Mouse (Mus musculus): Measurements from ENCODE around the gene Igdcc4. TPM values are rescaled to one million over a fixed set of nuclear protein-coding genes. Genes with fewer than 3 reads are reported as not detected.

The Igdcc4 gene
- total and polyA plus RNA-seq, 3 experiments, result 7.3 to 12.4 (median 10.2) TPM

GRCm38 (mm10) chr9:65115891-65116290 is 14.6 kb downstream of the Igdcc4 start:
- Histone ChIP-seq H3K27ac (peak overlapping the region; percentile 64), H3K27me3 (ENCODE audit: control insufficient read depth, insufficient read depth, low read length) (no peaks in the 10 kb centered on the region), H3K36me3 (ENCODE audit: control insufficient read depth, insufficient read depth, low read length) (no peaks in the 10 kb centered on the region), H3K9ac (ENCODE audit: low read depth, low read length) (no peak overlapping the region), H3K4me1 (ENCODE audit: control insufficient read depth, insufficient read depth, low read length) (peaks cover 3% of the 10 kb centered on the region; the same call in 1 of the 2 replicates), H3K4me3 (no peak overlapping the region), H3K79me2 (replicated peaks; ENCODE audit: control insufficient read depth, insufficient read depth, low read length) (no peaks in the 10 kb centered on the region)
- intact Hi-C loops (cut with DNase I), result no loop called here
- DNase-seq, result peak in 1 of 2 experiments; percentile 30
- WGBS, result 44% methylated on average over 2 of the region's 2 CpGs
- no peak for TF ChIP-seq CTCF (IDR thresholded peaks at IDR 0.05)
- TF ChIP-seq POLR2A (IDR thresholded peaks at IDR 0.05; ENCODE audit: insufficient read depth, low read depth, low read length), result no peak
- TF ChIP-seq EP300 (IDR thresholded peaks at IDR 0.05; ENCODE audit: insufficient read depth, low read depth, low read length), result no peak

DNA sequence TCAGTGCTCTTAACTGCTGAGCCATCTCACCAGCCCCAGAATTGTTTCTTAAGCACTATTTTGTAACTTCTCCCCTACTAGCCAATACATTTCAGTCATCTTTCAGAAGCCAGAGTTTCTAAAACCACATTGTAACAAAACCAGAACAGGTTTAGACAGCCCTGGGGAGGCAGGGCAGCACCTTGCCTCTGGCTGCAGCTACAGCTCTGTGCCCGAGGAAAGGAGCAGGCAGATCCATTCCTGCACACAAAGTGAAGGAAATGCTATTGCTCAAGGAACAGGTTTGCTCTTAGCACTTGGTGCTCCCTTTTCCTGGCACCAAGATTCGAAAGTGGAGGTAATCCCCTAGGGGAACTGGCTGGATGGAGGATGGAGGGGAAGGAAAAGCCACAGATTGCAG is 16.2 kb downstream of the Igdcc4 start:
- intact Hi-C loops (cut with DNase I), result no loop called here
- Histone ChIP-seq H3K4me3 (no peak overlapping the region), H3K27ac (no peak overlapping the region), H3K9ac (ENCODE audit: low read depth, low read length) (no peak overlapping the region), H3K36me3 (ENCODE audit: control insufficient read depth, insufficient read depth, low read length) (no peaks in the 10 kb centered on the region), H3K4me1 (ENCODE audit: control insufficient read depth, insufficient read depth, low read length) (peaks cover 3% of the 10 kb centered on the region; the same call in 1 of the 2 replicates), H3K79me2 (replicated peaks; ENCODE audit: control insufficient read depth, insufficient read depth, low read length) (no peaks in the 10 kb centered on the region), H3K27me3 (ENCODE audit: control insufficient read depth, insufficient read depth, low read length) (no peaks in the 10 kb centered on the region)
- DNase-seq, result no peak
- TF ChIP-seq POLR2A (IDR thresholded peaks at IDR 0.05; ENCODE audit: insufficient read depth, low read depth, low read length) (no peak), CTCF (IDR thresholded peaks at IDR 0.05) (no peak), EP300 (IDR thresholded peaks at IDR 0.05; ENCODE audit: insufficient read depth, low read depth, low read length) (no peak)
- 53% methylated on average over 2 of the region's 2 CpGs for WGBS

GRCm38 (mm10) chr9:65120935-65121334 is 19.6 kb downstream of the Igdcc4 start:
- WGBS, result 15% methylated on average over 3 of the region's 3 CpGs
- Histone ChIP-seq H3K4me3 (no peak overlapping the region), H3K27ac (no peak overlapping the region), H3K36me3 (ENCODE audit: control insufficient read depth, insufficient read depth, low read length) (no peaks in the 10 kb centered on the region), H3K9ac (ENCODE audit: low read depth, low read length) (no peak overlapping the region), H3K4me1 (ENCODE audit: control insufficient read depth, insufficient read depth, low read length) (peaks cover 3% of the 10 kb centered on the region; the same call in 1 of the 2 replicates), H3K79me2 (replicated peaks; ENCODE audit: control insufficient read depth, insufficient read depth, low read length) (no peaks in the 10 kb centered on the region), H3K27me3 (ENCODE audit: control insufficient read depth, insufficient read depth, low read length) (no peaks in the 10 kb centered on the region)
- intact Hi-C loops (cut with DNase I), result loop anchor here (5.0 to 10.0 kb wide), 2 partner anchors 89 to 136 kb away; partner anchors contain the start of gene Dpp8
- TF ChIP-seq CTCF (IDR thresholded peaks at IDR 0.05) (peak; percentile 77), EP300 (IDR thresholded peaks at IDR 0.05; ENCODE audit: insufficient read depth, low read depth, low read length) (peak; percentile 74; the same call in 1 of the 2 replicates), POLR2A (IDR thresholded peaks at IDR 0.05; ENCODE audit: insufficient read depth, low read depth, low read length) (no peak)
- peak; percentile 44 to 67 for DNase-seq

- no peak overlapping the region for H3K4me3 ChIP-seq
- no peak overlapping the region for H3K27ac ChIP-seq
- H3K36me3 ChIP-seq (ENCODE audit: control insufficient read depth, insufficient read depth, low read length), result no peaks in the 10 kb centered on the region
- no peak overlapping the region for H3K9ac ChIP-seq (ENCODE audit: low read depth, low read length)
- no peak for TF ChIP-seq CTCF (IDR thresholded peaks at IDR 0.05)
- TF ChIP-seq EP300 (IDR thresholded peaks at IDR 0.05; ENCODE audit: insufficient read depth, low read depth, low read length), result no peak
- TF ChIP-seq POLR2A (IDR thresholded peaks at IDR 0.05; ENCODE audit: insufficient read depth, low read depth, low read length), result no peak
- no peaks in the 10 kb centered on the region for H3K27me3 ChIP-seq (ENCODE audit: control insufficient read depth, insufficient read depth, low read length)
- WGBS, result 22% methylated on average over 18 of the region's 18 CpGs
- H3K79me2 ChIP-seq (replicated peaks; ENCODE audit: control insufficient read depth, insufficient read depth, low read length), result no peaks in the 10 kb centered on the region
- H3K4me1 ChIP-seq (ENCODE audit: control insufficient read depth, insufficient read depth, low read length), result no peaks in the 10 kb centered on the region
- DNase-seq, result peak; percentile 26 to 41
- intact Hi-C loops (cut with DNase I), result loop anchor here (5.0 to 10.0 kb wide), 2 partner anchors 90 to 138 kb away; partner anchors contain the start of gene Dpp8
Measured at GRCm38 (mm10) chr9:65122545-65122944, 21.3 kb downstream of the Igdcc4 start.

- TF ChIP-seq EP300 (IDR thresholded peaks at IDR 0.05; ENCODE audit: insufficient read depth, low read depth, low read length) (no peak), POLR2A (IDR thresholded peaks at IDR 0.05; ENCODE audit: insufficient read depth, low read depth, low read length) (no peak), CTCF (IDR thresholded peaks at IDR 0.05) (peak; percentile 75)
- no peak overlapping the region for H3K27ac ChIP-seq
- peak overlapping the region; percentile 32 for H3K4me3 ChIP-seq
- H3K36me3 ChIP-seq (ENCODE audit: control insufficient read depth, insufficient read depth, low read length), result no peaks in the 10 kb centered on the region
- WGBS, result 10% methylated on average over 48 of the region's 48 CpGs
- intact Hi-C loops (cut with DNase I), result loop anchor here (5.0 to 10.0 kb wide), 2 partner anchors 91 to 139 kb away; partner anchors contain the start of gene Dpp8
- H3K9ac ChIP-seq (ENCODE audit: low read depth, low read length), result peak overlapping the region; percentile 63
- H3K4me1 ChIP-seq (ENCODE audit: control insufficient read depth, insufficient read depth, low read length), result no peaks in the 10 kb centered on the region
- peak; percentile 18 to 57 for DNase-seq
- no peaks in the 10 kb centered on the region for H3K79me2 ChIP-seq (replicated peaks; ENCODE audit: control insufficient read depth, insufficient read depth, low read length)
- no peaks in the 10 kb centered on the region for H3K27me3 ChIP-seq (ENCODE audit: control insufficient read depth, insufficient read depth, low read length)
Measured at GRCm38 (mm10) chr9:65123552-65124168, 22.4 kb downstream of the Igdcc4 start.
